Mouse (Mus musculus) erythroblast, embryonic 14.5 days (primary cell): ENCODE measurements around the gene Hs3st2.

Experiments
- GATA1 ChIP-seq: IDR thresholded peaks from 2 replicates; pipeline ENCODE4 v1.6.1; 2012; ENCODE audit warnings: low read length, inconsistent platforms, mixed read lengths
- TAL1 ChIP-seq: IDR thresholded peaks from 3 replicates; pipeline ENCODE4 v1.6.1; 2012; ENCODE audit warnings: low read length, inconsistent platforms, mixed read lengths

- no peak for TF ChIP-seq GATA1
- TF ChIP-seq TAL1 = no peak
These were observed 73.5 kb downstream of the Hs3st2 start for GRCm38 (mm10) chr7:121465111-121465510.
